Mouse (Mus musculus) cerebellum, adult 2 months (tissue): ENCODE results near the gene Dph5. TPM values are rescaled to one million over a fixed set of nuclear protein-coding genes. Genes with fewer than 3 reads are reported as not detected.

Experiments used
- DNase-seq, 2 experiments: peaks; one replicate each; pipeline ENCODE4 v3.0.0; 2021
- H3K27ac ChIP-seq: fragments of 200-500 bp; 2 replicates; pipeline ENCODE4 v1.5.1; 2012; ENCODE audit warnings: low read length, control low read depth, inconsistent platforms; ENCODE audit not compliant: insufficient read depth
- H3K27me3 ChIP-seq: fragments of 200-500 bp; 2 replicates; pipeline ENCODE4 v1.6.1; 2012; ENCODE audit warnings: inconsistent platforms, mild to moderate bottlenecking, low read length, moderate library complexity; ENCODE audit not compliant: control insufficient read depth, insufficient read depth
- H3K4me1 ChIP-seq: fragments of 200-500 bp; 2 replicates; pipeline ENCODE4 v1.6.1; 2011; ENCODE audit warnings: low read length; ENCODE audit not compliant: control insufficient read depth, insufficient read depth
- H3K4me3 ChIP-seq: fragments of 200-500 bp; replicated peaks from 2 replicates; pipeline ENCODE3; 2011; ENCODE audit warnings: mild to moderate bottlenecking, low read depth, low read length, control low read depth; ENCODE audit not compliant: insufficient read depth
- CTCF ChIP-seq: fragments of 200-500 bp; IDR thresholded peaks from 2 replicates; pipeline ENCODE4 v1.5.1; 2011; ENCODE audit warnings: low read depth, mild to moderate bottlenecking, control low read depth, low read length, moderate library complexity, borderline replicate concordance; ENCODE audit not compliant: insufficient read depth
- POLR2A ChIP-seq: fragments of 200-500 bp; IDR thresholded peaks from 2 replicates; pipeline ENCODE4 v1.6.1; 2011; ENCODE audit warnings: low read length, control low read depth, borderline replicate concordance; ENCODE audit not compliant: insufficient read depth
- WGBS: fragments of 180-500 bp; shearing (Covaris S2); methylation state at CpG from one replicate; pipeline ENCODE4 v1.1.7; 2018; 5-methylcytosine and 5-hydroxymethylcytosine counted together
- polyA plus RNA-seq: library from polyadenylated mRNA; depleted of rRNA; stranded (reverse); fragments of >200 nt; gene quantifications from 2 replicates; pipeline ENCODE4 v1.2.3, GENCODE M21; 2012

Gene Dph5
- polyA plus RNA-seq, 1 experiment, result 11.4 TPM

DNA sequence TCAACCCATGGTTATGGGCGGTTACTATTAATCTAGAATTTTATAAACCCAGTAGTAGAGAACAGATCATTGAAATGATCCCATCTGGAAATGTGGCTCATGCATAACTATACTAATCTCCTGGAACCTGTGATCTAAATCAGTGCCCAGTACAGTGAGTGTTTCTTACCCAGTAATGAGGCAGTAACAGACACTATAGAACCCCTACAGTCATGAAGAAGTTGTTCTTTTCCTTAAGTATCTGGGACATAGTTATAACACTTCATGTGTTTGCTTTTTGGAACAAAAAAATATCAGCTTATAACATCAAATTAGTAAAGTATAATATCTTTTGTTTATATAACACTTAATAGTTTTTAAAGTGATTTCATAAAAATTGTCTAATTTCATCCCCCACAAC, 76.0 kb downstream of the Dph5 start:
- no peak for TF ChIP-seq POLR2A
- TF ChIP-seq CTCF, result no peak
- H3K4me3 ChIP-seq, result no peak overlapping the region
- no peaks in the 10 kb centered on the region for H3K27me3 ChIP-seq
- WGBS, result 100% methylated on average over 1 of the region's 1 CpGs
- H3K27ac ChIP-seq, result no peak overlapping the region
- DNase-seq, result no peak
- H3K4me1 ChIP-seq, result no peaks in the 10 kb centered on the region

DNA sequence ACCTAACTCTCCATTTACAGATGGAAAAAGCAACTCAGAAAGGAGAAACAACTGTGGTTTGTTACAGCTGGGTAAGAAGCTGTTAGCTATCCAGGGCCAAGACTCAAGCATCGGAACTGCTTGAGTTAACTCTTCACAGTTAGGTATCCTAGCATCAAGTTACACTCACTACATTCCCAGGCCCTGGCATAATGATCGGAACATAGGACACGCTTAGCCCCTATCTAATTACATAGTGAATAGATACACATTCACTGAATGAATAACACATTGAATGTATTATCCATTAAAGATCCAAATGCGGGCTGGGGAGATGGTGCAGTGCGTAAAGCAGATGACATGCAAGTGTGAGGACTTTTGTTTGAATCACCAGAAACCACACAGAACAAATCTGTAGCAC, 76.4 kb downstream of the Dph5 start:
- TF ChIP-seq POLR2A (no peak), CTCF (no peak)
- no peak overlapping the region for H3K4me3 ChIP-seq
- H3K27ac ChIP-seq, result no peak overlapping the region
- no peaks in the 10 kb centered on the region for H3K27me3 ChIP-seq
- 70% methylated on average over 5 of the region's 5 CpGs for whole genome bisulfite sequencing
- H3K4me1 ChIP-seq, result no peaks in the 10 kb centered on the region
- no peak for DNase-seq

DNA sequence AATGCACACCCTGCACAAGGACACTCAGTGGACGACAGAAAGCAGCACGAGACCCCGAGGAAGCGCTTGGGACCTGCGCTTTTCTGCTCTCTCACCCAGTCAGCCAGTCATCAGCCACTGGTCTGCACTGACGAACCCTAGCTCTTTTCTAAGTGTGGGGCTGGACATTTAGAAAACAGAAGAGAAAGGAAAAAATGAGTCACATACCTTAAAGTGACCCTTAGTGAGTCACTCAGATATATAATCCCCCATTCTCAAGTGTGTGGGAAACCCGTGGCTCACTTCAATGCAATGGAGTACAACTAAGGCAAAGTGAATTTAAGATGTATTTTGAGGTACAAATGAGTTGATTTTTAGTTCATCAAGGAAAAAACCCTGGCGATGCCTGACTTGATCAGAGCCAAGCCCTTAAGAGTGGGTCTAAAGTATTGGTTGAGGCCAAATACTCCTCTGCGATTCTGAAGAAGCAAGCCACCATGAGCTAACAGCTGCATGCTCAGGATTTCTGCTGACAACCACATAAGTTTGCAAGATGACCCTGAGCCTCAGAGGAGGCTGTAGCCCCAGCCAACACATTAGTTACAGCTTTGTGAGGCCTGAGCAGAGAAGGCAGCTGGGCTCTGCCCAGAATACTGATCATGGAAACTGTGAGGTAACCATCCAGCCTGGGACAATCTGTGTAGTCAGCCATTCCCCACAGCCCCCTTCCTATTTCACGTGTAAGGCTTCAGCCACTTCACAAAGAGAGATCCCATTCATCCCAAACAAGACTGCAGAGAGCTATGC, 81.3 kb downstream of the Dph5 start:
- TF ChIP-seq POLR2A, result no peak
- TF ChIP-seq CTCF, result no peak
- no peak for DNase-seq
- H3K4me3 ChIP-seq, result no peak overlapping the region
- no peak overlapping the region for H3K27ac ChIP-seq
- no peaks in the 10 kb centered on the region for H3K27me3 ChIP-seq
- no peaks in the 10 kb centered on the region for H3K4me1 ChIP-seq
- 81% methylated on average over 10 of the region's 10 CpGs for WGBS

DNA sequence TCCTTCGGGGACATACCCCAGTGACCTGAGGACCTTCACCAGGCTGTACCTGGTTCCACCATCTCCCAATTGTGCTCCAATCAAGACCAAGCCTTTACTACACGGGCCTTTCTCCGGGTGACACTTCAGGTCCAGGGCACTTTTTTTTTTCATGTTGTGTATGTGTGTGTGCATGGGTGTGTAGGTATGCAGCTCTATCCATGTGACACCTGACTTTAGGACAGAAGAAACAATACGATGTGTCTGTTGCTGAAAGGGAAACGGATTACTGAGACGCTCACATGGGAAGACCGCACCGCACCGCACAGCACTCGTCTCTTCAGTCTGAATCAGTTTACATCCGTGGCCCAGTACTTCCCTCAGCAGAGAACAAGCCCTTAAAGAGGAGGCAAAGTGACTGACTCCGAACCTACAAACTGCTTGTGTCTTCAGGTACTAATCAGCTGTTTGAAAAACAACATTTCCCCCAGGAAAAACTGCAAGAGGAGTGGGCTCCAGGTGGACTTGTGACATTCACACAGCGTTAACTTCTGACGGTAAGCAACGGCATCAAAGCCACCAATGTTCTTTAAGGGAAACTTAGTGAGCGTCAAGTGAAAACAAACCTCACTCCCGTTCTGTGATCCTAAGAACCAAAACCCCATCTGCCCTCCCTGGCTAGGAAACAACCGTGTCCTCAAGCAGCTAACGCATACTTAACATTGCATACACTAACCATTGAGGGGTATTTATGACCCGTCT, 83.6 kb downstream of the Dph5 start:
- no peak for TF ChIP-seq POLR2A
- no peak for TF ChIP-seq CTCF
- 92% methylated on average over 20 of the region's 20 CpGs for WGBS
- no peak overlapping the region for H3K27ac ChIP-seq
- H3K4me1 ChIP-seq, result no peaks in the 10 kb centered on the region
- no peaks in the 10 kb centered on the region for H3K27me3 ChIP-seq
- DNase-seq, result no peak
- H3K4me3 ChIP-seq, result no peak overlapping the region

DNA sequence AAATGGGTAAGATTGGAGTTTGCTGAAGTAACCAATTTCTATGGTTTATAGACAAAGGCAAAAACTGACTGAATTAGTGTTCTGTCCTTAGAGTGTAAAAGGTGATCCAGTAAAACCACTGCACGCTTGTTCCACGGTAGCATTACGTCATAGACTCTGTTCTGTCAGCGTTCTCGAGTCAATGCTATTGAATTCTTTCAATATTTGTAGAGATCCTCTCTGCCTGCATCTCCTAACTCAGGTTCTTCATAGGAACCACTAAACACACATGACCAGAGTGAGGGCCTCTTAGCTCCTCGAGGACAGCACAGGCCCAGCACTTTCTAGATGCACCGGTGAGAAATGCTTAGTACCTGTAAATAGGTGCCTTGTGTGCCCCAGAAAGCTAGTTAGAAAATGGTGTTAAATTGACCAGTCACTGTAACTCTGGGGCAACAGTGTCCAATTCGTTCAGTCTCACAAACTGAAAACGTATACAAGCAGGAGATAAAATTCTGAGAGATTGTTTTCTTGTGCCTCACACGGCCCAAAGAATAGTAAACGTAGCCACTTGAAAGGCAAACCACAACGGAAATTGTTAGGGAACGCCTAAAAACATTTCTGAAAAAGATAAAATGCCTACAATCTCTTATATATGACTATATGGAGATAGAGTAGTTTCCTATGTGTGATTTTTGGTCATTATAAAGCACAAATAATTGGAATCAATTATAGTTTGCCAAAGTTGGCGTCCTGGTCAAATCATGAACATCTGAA, 84.4 kb downstream of the Dph5 start:
- 92% methylated on average over 14 of the region's 14 CpGs for WGBS
- no peaks in the 10 kb centered on the region for H3K27me3 ChIP-seq
- DNase-seq, result no peak

DNA sequence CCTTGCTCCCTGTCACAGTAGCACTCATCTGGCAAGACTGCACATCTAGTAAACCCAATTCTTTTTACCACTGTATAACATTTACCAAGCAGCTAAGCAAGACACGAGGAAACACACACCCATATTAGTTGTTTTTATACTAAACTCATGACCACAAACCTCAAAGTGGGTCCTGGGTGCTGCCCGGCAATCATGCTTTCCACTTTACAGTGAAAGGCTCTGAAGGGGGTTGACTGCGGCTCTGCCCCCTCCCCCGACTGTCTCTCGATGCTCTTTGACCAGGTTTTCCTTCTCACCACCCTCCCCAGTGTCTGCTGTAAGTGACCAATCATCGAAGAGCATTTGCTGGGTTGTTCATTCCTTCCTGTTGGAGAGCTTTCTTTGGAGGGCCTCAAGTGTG, 86.6 kb downstream of the Dph5 start:
- Histone ChIP-seq H3K4me3 (no peak overlapping the region), H3K27me3 (no peaks in the 10 kb centered on the region), H3K4me1 (no peaks in the 10 kb centered on the region), H3K27ac (no peak overlapping the region)
- 95% methylated on average over 6 of the region's 6 CpGs for WGBS
- TF ChIP-seq POLR2A (no peak), CTCF (no peak)
- no peak for DNase-seq

More for the DNA sequence above, 84.4 kb downstream of the Dph5 start:
- no peak overlapping the region for H3K27ac ChIP-seq
- no peaks in the 10 kb centered on the region for H3K4me1 ChIP-seq
- H3K4me3 ChIP-seq, result no peak overlapping the region
- TF ChIP-seq POLR2A, result no peak
- TF ChIP-seq CTCF, result no peak

DNA sequence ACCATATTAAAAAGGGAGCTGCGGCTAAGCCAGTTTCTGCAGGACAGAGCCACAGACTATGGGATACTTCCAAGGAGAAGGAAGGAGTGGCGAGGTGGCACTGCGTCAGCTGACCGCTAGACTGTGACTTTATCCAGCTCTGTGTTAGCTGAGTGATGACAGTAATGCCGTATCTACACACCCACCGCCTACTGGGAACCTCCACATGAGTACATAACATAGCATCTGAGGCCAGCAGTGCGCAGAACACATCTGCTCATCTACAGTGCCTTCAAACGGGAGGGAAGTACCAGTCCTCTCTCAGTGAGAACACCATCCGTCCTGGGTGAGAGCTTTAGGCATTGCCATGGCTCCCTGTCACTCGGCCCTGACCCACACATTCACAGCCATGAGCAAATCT, 87.4 kb downstream of the Dph5 start:
- Histone ChIP-seq H3K4me1 (no peaks in the 10 kb centered on the region), H3K27me3 (no peaks in the 10 kb centered on the region), H3K4me3 (no peak overlapping the region), H3K27ac (no peak overlapping the region)
- TF ChIP-seq POLR2A, result no peak
- TF ChIP-seq CTCF, result no peak
- no peak for DNase-seq
- 87% methylated on average over 10 of the region's 10 CpGs for WGBS

DNA sequence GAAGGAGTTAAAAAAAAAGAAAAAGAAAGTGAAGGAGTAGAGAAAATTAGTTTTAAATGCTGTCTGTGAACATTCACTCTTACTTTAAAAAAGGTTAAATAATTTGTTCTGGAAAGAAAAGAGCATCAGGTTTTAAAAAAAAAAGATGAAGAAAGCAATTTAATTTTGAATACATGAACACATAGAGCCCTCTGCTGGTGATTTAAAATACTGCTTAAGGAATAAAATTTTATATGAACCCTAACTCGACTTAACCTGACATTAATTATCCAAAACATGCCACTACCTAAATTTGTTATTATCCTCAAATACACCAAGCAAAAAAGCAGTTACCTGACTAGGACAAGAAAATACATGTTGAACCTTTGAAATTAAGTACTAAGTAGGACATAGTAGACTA, 91.4 kb downstream of the Dph5 start:
- Histone ChIP-seq H3K4me1 (no peaks in the 10 kb centered on the region), H3K27ac (no peak overlapping the region), H3K4me3 (no peak overlapping the region), H3K27me3 (no peaks in the 10 kb centered on the region)
- DNase-seq, result no peak
- TF ChIP-seq POLR2A, result no peak
- TF ChIP-seq CTCF, result peak; percentile 40
- WGBS, result 11% methylated on average over 1 of the region's 1 CpGs
